Mouse (Mus musculus) thymus, postnatal 10 days (tissue): Measurements from ENCODE around the gene Susd1.

Source experiments
- DNase-seq, 2 experiments: peaks; one replicate each; pipeline ENCODE4 v3.0.0; 2021; ENCODE audit warnings: low spot score in 2 of 2

The Susd1 gene

DNA sequence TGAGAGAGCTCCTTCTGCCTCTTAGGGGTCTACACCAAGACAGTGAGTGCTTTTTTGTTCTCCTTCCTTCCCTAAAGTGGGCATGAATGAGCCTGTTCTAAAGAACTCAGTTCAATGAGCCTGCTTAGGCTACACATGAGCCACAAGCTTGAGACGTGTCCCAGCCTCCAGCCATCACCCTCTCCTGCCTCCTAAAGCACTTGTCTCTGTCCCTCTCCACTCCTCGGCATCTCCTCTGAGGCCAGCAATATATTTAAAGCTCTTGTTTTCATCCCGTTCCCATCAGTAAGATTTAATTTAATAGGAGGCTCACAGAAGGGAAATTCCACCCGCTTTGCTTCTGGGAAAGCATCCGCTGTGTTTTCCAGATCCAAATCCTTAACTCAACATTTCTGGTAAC, 98.4 kb downstream of the Susd1 start:
- DNase-seq, result no peak

- no peak for DNase-seq
Observed at GRCm38 (mm10) chr4:59338896-59339535, 99.4 kb downstream of the Susd1 start.

DNA sequence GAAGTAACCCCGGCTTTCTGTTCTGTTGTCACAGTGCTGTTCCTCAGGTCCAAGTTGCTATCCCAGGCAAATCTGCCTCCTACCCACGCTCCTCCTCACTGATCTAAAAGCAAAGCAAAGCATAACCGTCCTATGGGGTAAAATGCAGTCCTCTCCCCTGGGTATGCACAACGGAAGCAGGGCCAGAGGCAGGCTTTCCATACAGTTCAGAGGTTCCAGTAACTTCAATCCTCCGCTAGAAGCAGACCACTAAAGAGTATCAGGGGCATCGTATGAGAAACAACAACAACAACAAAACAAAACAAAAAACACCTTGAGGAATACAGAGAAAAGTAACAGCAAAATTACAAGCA, 100.9 kb downstream of the Susd1 start:
- no peak for DNase-seq

DNA sequence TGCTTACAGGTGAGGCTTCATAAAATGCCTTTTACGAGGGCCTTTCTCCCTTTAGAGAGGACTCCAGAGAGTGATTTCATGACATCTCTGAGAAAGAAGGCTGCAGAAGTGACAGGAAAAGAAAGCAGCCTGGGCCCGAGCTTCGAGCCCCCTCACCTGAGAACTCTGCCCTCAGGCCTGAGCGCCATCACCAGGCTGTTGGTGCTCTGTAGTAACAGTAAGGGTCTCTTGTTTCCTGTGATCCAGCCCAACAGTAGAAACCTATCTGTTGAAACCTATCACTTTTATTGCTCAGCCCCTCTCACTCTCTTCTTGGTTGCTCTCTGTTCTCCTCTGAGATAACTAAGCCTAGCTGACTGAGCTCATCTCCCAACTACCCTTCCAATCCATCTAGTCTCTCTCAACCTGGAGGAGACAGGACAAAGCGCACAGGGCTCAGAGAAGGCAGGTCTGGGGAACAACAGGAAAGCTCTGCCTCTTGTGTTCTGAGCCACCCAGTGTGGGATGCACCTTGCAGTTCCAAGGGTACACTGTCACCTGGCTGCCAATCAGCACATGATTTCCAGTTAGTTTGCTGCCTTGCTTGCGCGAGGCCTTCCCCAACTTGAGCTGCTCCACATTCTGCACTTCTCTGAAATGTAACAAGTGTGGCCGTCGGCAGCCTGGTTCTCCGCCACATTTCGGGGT, 101.4 kb downstream of the Susd1 start:
- DNase-seq, result no peak

DNA sequence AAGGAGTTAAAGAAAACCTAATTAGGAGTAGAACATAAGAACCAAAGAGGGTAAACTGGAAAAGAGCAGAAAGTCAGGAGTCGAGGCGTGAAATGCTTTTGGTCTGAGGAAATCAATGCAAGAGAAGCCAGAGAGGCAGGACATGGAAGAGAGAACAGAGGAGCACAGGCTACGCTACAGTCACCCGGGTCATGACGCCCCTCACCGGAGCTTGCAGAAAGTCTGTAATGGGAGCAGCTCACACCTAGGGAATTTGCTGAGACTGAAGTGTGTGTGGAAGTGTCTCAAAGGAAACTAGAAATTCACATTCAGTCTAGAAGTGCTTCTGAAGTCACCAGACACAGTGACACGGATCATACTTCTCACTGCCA, 102.0 kb downstream of the Susd1 start:
- no peak for DNase-seq

- peak; percentile 42 to 43 for DNase-seq
Observed at GRCm38 (mm10) chr4:59335616-59336438, 102.6 kb downstream of the Susd1 start.

- DNase-seq, result no peak
Observed at GRCm38 (mm10) chr4:59335101-59335500, 103.3 kb downstream of the Susd1 start.

GRCm38 (mm10) chr4:59334236-59334635, 104.2 kb downstream of the Susd1 start:
- DNase-seq, result no peak

- no peak for DNase-seq
Observed at GRCm38 (mm10) chr4:59333424-59333895, 105.0 kb downstream of the Susd1 start.

- DNase-seq, result no peak
Observed at GRCm38 (mm10) chr4:59332691-59333423, 105.6 kb downstream of the Susd1 start.

DNA sequence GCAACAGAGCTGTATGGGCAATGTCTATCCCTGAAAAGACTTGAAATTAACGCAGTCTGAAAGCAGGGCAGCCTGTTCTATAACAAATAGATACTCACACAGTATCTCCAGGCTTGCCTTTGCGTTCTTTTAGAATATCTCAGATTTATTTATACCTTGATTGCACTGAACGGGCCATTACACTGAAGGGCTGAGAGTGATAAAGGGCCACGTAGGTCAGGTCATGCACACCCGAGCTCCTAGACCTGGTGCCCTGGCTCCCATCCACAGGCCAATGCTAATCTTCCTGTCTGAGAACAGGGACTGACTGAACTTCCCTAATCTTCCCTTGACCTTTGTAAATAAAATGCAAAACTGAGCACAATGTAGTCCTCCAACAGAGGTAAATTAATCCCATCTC, 106.3 kb downstream of the Susd1 start:
- no peak for DNase-seq

- peak; percentile 67 to 76 for DNase-seq
Observed at GRCm38 (mm10) chr4:59331633-59332032, 106.8 kb downstream of the Susd1 start.

GRCm38 (mm10) chr4:59330961-59331604, 107.3 kb downstream of the Susd1 start:
- DNase-seq, result no peak

DNA sequence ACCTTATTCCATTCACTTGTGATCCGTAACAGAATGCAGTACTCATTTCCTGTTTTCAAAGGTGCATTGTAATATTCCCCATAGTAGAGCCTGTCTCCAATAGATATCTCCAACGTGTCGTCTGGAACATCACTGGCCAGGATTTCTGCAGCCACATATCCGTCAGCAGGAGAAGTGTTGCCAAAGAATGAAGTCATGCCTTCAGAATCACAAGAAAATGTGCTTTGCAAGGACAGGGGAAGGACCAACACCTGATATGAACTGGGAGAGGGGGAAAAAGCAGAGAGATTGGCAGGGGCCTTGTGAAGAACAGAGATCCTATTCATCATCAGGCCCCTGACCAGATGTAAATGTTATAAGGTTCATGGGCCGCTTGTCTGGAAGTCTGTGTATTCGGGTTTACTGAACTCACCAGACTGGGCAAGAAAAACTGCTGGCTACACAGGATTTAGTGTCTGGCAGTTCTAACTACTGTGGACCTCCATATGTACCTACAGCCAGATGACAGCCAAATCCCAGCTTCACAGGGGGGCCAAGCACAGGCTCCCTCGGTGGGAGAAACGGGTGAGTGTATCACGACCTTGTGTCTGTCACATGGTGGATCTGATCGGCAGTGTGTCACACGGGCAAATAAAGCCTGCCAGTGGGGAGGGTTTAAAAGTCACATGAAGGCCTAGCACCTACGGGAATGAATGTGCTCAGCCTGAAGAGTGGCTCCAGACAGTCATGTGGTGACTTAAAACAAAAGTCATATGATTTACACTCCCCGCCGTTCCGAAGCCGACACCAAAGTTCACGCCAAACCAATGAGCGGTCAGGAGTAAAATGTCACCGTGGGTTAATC, 108.8 kb downstream of the Susd1 start:
- no peak for DNase-seq

GRCm38 (mm10) chr4:59328821-59329220, 109.6 kb downstream of the Susd1 start:
- peak in 1 of 2 experiments; percentile 2 for DNase-seq

DNA sequence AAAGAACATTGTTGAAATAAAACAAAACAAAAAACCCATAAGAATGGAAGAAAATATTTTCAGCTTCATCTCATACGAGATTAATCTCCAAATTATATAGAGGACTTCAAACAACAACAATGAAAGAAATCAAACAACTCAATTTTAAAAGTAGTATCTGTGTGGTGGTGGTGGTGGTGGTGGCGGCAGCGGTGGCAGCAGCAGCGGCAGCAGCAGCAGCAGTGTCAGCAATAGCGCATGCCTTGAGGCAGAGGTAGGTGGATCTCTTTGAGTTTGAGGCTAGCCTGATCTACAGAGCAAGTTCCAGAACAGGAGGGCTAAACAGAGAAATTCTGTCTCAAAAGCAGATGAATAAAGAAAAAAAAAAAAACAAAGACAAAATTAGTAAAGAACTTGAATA, 110.4 kb downstream of the Susd1 start:
- peak in 1 of 2 experiments; percentile 2 for DNase-seq

- peak in 1 of 2 experiments; percentile 2 for DNase-seq
Observed at GRCm38 (mm10) chr4:59326031-59326760, 112.2 kb downstream of the Susd1 start.

- peak in 1 of 2 experiments; percentile 2 for DNase-seq
Observed at GRCm38 (mm10) chr4:59324317-59324716, 114.1 kb downstream of the Susd1 start.

DNA sequence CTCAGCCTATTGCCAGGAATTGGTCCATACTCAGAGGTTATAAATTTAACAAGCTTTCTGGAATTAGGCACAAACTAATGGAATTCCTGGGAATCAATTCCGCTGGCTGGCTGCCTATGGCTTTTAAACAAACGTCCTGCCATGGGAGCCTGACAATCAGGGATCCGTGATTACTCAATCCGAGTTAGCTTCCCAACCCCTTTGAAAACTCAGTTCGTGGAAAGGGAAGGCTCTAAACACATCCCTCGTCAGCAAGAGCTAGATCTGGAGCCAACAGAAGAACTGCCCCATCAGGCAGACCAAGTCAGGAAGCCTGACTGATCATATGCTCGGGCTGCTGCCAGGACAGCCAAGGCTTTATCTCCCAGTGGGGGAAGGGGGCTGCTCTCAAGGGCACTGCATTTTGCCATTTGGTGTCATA, 115.2 kb downstream of the Susd1 start:
- DNase-seq, result peak in 1 of 2 experiments; percentile 2

GRCm38 (mm10) chr4:59322733-59323132, 115.7 kb downstream of the Susd1 start:
- no peak for DNase-seq
